Mouse (Mus musculus) CD4-positive naive resting alpha-beta T cell, adult 76 days (primary cell): Measurements from ENCODE around the gene Rdh19. TPM values are rescaled to one million over a fixed set of nuclear protein-coding genes. Genes with fewer than 3 reads are reported as not detected.

Experiments
- total RNA-seq: library from RNA; stranded (reverse); gene quantifications from one replicate; pipeline ENCODE4 v1.2.4, GENCODE M21; 2023

Rdh19 gene
- total RNA-seq: not detected

DNA sequence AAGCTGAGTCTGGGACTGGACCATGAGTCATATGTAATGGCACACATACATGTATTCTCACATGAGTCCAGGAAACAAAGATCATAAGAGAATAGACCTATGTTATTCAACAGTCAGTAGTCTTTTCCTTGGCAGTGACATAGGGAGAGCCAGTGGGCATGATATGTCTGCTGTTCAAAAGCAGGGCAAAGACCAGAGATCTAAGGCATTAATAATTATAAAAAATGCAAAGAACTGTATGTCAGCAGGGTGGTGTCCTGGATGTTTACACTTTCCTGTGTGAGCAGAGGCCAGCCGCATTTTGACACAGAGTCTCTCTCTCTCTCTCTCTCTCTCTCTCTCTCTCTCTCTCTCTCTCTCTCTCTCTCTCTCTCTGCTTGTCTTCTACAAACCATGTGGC is at the start of gene Rdh19:
Gene Rdh19, plus strand, starts transcription at position 301 of the 400 bp plus-strand sequence.

DNA sequence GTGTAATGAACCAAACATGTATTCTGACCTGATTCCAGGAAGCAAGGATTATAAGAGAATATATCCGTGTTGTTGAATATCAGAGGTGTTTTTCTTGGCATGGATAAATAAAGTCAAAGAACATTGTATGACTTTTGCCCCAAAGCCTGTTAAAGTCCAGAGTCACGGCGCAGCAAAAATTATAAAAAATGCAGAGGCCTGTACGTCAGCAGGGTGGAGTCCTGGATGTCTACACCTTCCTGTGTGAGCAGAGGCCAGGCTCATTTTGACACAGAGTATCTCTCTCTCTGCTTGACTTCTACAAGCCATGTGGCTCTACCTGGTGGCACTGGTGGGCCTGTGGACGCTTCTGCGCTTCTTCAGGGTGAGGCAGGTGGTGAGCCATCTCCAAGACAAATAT is 48.8 kb upstream of the Rdh19 start, which contains the start of gene Rdh16:
Gene Rdh16, plus strand, starts transcription at position 262 of the 400 bp plus-strand sequence.

DNA sequence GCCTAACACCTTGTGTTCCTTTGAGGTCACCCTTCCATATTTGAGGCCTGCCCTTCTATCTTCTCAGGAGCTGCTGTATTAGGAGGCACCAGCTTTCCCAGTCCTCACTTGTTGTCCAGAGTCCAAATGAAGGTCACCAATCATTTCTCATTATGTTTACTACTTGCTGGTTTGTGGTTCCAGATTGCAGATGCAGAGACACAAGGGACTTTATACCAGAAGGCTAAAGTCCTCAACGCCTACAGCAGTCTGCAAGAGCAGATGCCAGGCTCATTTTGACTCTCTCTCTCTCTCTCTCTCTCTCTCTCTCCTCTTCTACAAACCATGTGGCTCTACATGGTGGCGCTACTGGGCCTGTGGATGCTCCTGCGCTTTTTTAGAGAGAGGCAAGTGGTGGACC is 16.5 kb downstream of the Rdh19 start, which contains the start of gene Rdh16f2:
Gene Rdh16f2, plus strand, starts transcription at position 243 of the 400 bp plus-strand sequence.

DNA sequence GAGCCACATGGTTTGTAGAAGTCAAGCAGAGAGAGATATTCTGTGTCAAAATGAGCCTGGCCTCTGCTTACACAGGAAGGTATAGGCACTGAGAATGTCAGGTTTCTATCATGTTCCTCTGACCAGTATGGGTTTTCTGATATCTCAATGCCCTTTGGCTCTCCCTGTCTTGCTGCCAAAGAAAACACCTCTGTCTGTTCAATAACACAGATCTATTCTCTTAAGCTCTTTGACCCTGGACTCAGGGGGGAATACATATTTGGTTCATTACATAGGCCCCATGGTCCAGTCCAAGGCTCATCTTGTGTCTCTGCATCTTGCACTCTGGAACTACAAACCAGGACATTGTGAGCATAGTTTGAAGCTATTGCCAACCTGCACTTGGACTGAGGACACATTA is 38.9 kb downstream of the Rdh19 start, which contains the start of gene Rdh7:
Gene Rdh7, minus strand, starts transcription at position 213 of the 400 bp plus-strand sequence.

DNA sequence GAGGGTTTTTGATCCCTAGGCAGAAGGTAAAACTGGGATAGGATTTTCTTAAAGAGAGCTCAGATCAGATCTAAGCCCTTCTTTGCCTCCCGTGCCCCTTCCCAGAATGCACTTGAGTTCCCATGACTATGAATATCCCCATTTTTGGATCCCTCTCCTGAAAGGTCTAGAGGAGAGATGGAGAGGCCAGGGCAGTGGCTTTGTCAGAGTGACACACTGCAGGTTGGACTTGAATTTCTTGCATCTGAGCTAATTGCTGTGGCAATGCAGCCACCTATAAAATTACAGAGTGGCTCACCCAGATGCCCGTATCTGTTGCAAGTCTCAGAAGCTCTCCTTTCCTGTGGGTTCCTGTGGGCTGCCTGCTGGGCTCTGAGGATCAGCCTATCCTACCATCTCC is 48.5 kb downstream of the Rdh19 start, which contains the start of gene Sdr9c7:
Gene Sdr9c7, plus strand, starts transcription at position 301 of the 400 bp plus-strand sequence.

Other genes starting within 250 kb of the Rdh19 start
- 4.5 TPM for gene Lrp1, start 228.8 kb upstream of the Rdh19 start, total RNA-seq
- 169 TPM for gene Stat6, start 206.9 kb upstream of the Rdh19 start, total RNA-seq
- gene Nemp1, start 183.0 kb upstream of the Rdh19 start, total RNA-seq: 9.3 TPM
- 35.3 TPM for gene Nab2, start 181.4 kb upstream of the Rdh19 start, total RNA-seq
- gene Myo1a, start 144.8 kb upstream of the Rdh19 start, total RNA-seq: 0.38 TPM
- not detected for gene Tac2, start 125.5 kb upstream of the Rdh19 start, total RNA-seq
- gene Zbtb39, start 110.4 kb upstream of the Rdh19 start, total RNA-seq: 11.1 TPM
- 0.18 TPM for gene Gpr182, start 98.2 kb upstream of the Rdh19 start, total RNA-seq
- 0.41 TPM for gene Rdh1, start 90.2 kb upstream of the Rdh19 start, total RNA-seq
- not detected for gene Rdh16f1, start 90.1 kb upstream of the Rdh19 start, total RNA-seq
- gene Rdh9, start 73.5 kb upstream of the Rdh19 start, total RNA-seq: not detected
- not detected for gene Rdh16, start 48.8 kb upstream of the Rdh19 start, total RNA-seq
- gene Rdh16f2, start 16.5 kb downstream of the Rdh19 start, total RNA-seq: not detected
- gene Rdh7, start 38.9 kb downstream of the Rdh19 start, total RNA-seq: not detected
- gene Sdr9c7, start 48.6 kb downstream of the Rdh19 start, total RNA-seq: not detected
- gene Hsd17b6, start 157.7 kb downstream of the Rdh19 start, total RNA-seq: not detected
- 13.0 TPM for gene Prim1, start 165.2 kb downstream of the Rdh19 start, total RNA-seq
- gene Naca, start 185.6 kb downstream of the Rdh19 start, total RNA-seq: 750 TPM
- gene Ptges3, start 209.0 kb downstream of the Rdh19 start, total RNA-seq: 132 TPM
- 633 TPM for gene Atp5b, start 233.3 kb downstream of the Rdh19 start, total RNA-seq
- 108 TPM for gene Baz2a, start 241.6 kb downstream of the Rdh19 start, total RNA-seq